Comparison of ENCODE assay signal across 21 mouse cellular contexts in the genomic region with DNA sequence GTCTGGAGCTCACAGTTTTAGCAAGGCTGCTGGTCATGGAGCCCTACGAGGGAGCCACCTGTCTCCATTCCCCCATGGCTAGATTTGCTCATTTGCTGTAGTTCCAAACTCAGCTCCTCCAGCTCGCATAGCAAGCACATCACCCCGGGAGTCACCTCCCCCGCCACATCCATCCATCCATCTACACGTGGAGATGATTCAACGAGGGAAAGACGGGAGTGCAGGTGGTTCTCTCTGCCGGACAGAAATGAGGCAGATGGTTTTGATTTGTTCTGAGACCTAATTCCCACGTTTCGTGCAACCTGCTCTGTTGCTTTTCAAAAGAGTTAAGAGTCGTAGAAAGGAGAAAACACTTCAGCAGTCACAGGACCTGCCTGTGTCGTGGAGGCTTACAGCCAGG.
DNase-seq lines count a peak whose midpoint lies in the region; ATAC-seq lines count a peak whose summit lies in the region.
"Had no signal": no experiment of that assay in that cellular context is flagged by ENCODE, and none has a peak within 500 bp of the region (broad histone marks: within the 10 kb centered on the region; RNA-seq: fewer than 3 reads in every experiment).

No protein-coding gene starts in this region.

- H3K27me3 ChIP-seq in embryonic facial prominence, embryonic 11.5 days (ENCODE audit: control insufficient read depth, insufficient read depth, low read length) = no peaks in the 10 kb centered on the region
- peaks cover 24% of the 10 kb centered on the region for H3K27me3 ChIP-seq in limb, embryonic 13.5 days
- 0 out of 2 replicates have a peak, but pooled peaks cover 6% of the 10 kb centered on the region for H3K27me3 ChIP-seq in heart, embryonic 12.5 days (replicated peaks)
- H3K27me3 ChIP-seq in forebrain, embryonic 15.5 days = no peaks in the 10 kb centered on the region
- H3K27me3 ChIP-seq: embryonic facial prominence, embryonic 12.5 days; neural tube, embryonic 12.5 days; stomach, embryonic 15.5 days had no signal

- no peak; the same call in 1 of the 2 replicates for ATAC-seq in cerebellum, adult (ENCODE audit: insufficient number of reproducible peaks, low FRiP score, low TSS enrichment)
- ATAC-seq in embryonic facial prominence, embryonic 11.5 days (replicated peaks; ENCODE audit: insufficient number of reproducible peaks, low FRiP score, low TSS enrichment, low read depth) = no peak
- peak; percentile 19; the same call in 1 of the 2 replicates for ATAC-seq in limb, embryonic 13.5 days (ENCODE audit: low FRiP score, low read depth)
- no peak for ATAC-seq in heart, embryonic 12.5 days (ENCODE audit: insufficient number of reproducible peaks, low FRiP score)
- no peak for ATAC-seq in forebrain, embryonic 15.5 days (replicated peaks)
- ATAC-seq: intestine, embryonic 16.5 days had no signal

- H3K27ac ChIP-seq in embryonic facial prominence, embryonic 11.5 days (replicated peaks; ENCODE audit: low read depth, low read length) = no peak overlapping the region
- no peak overlapping the region for H3K27ac ChIP-seq in limb, embryonic 13.5 days
- no peak overlapping the region for H3K27ac ChIP-seq in heart, embryonic 12.5 days (ENCODE audit: poor library complexity, severe bottlenecking)
- H3K27ac ChIP-seq in forebrain, embryonic 15.5 days (replicated peaks) = no peak overlapping the region
- H3K27ac ChIP-seq: embryonic facial prominence, embryonic 12.5 days; hindbrain, embryonic 14.5 days; macrophage; neural tube, embryonic 12.5 days; stomach, embryonic 15.5 days had no signal

- H3K36me3 ChIP-seq in embryonic facial prominence, embryonic 11.5 days (replicated peaks; ENCODE audit: control insufficient read depth, insufficient read depth, low read depth, low read length) = no peaks in the 10 kb centered on the region
- H3K36me3 ChIP-seq in limb, embryonic 13.5 days = no peaks in the 10 kb centered on the region
- no peaks in the 10 kb centered on the region for H3K36me3 ChIP-seq in heart, embryonic 12.5 days
- no peaks in the 10 kb centered on the region for H3K36me3 ChIP-seq in forebrain, embryonic 15.5 days
- H3K36me3 ChIP-seq: embryonic facial prominence, embryonic 12.5 days; neural tube, embryonic 12.5 days; stomach, embryonic 15.5 days had no signal

- WGBS in embryonic facial prominence, embryonic 11.5 days = 23% methylated on average over 12 of the region's 12 CpGs
- 12% methylated on average over 12 of the region's 12 CpGs for WGBS in limb, embryonic 13.5 days
- WGBS in heart, embryonic 12.5 days = 62% methylated on average over 12 of the region's 12 CpGs
- 60% methylated on average over 12 of the region's 12 CpGs for WGBS in forebrain, embryonic 15.5 days

- H3K4me3 ChIP-seq in embryonic facial prominence, embryonic 11.5 days (ENCODE audit: low read depth, low read length) = no peak overlapping the region
- H3K4me3 ChIP-seq in limb, embryonic 13.5 days = no peak overlapping the region
- H3K4me3 ChIP-seq in heart, embryonic 12.5 days = no peak overlapping the region
- H3K4me3 ChIP-seq in forebrain, embryonic 15.5 days = no peak overlapping the region
- H3K4me3 ChIP-seq: embryonic facial prominence, embryonic 12.5 days; neural tube, embryonic 12.5 days; stomach, embryonic 15.5 days had no signal

- H3K4me1 ChIP-seq in embryonic facial prominence, embryonic 11.5 days (ENCODE audit: control insufficient read depth, insufficient read depth, low read length) = no peaks in the 10 kb centered on the region
- peaks cover 18% of the 10 kb centered on the region for H3K4me1 ChIP-seq in limb, embryonic 13.5 days
- peaks cover 5% of the 10 kb centered on the region for H3K4me1 ChIP-seq in heart, embryonic 12.5 days (replicated peaks)
- peaks cover 6% of the 10 kb centered on the region for H3K4me1 ChIP-seq in forebrain, embryonic 15.5 days
- H3K4me1 ChIP-seq: stomach, embryonic 15.5 days had no signal

- no peaks in the 10 kb centered on the region for H3K9me3 ChIP-seq in embryonic facial prominence, embryonic 11.5 days (replicated peaks; ENCODE audit: control insufficient read depth, low read length)
- peaks cover 4% of the 10 kb centered on the region; the same call in 1 of the 2 replicates for H3K9me3 ChIP-seq in limb, embryonic 13.5 days
- no peaks in the 10 kb centered on the region for H3K9me3 ChIP-seq in heart, embryonic 12.5 days (replicated peaks)
- H3K9me3 ChIP-seq in forebrain, embryonic 15.5 days = no peaks in the 10 kb centered on the region
- H3K9me3 ChIP-seq: embryonic facial prominence, embryonic 12.5 days; neural tube, embryonic 12.5 days; stomach, embryonic 15.5 days had no signal

- peak; percentile 28 for DNase-seq in cerebellum, adult 11 months
- DNase-seq in cerebellum, postnatal 10 days = peak; percentile 5 to 11
- DNase-seq in embryonic facial prominence, embryonic 11.5 days (ENCODE audit: low spot score) = peak; percentile 69
- no peak for DNase-seq in c-Kit-positive CD71-positive TER-119-positive erythroid progenitor cells, embryonic 14.5 days (ENCODE audit: low spot score)
- DNase-seq: adrenal gland, adult 8-10 months; gastrocnemius, postnatal 36 days; lung, embryonic 14.5 days; midbrain, embryonic 14.5 days; thymus, adult 2 months had no signal

- H3K9ac ChIP-seq in embryonic facial prominence, embryonic 11.5 days (replicated peaks; ENCODE audit: low read length) = no peak overlapping the region
- H3K9ac ChIP-seq in limb, embryonic 13.5 days = no peak overlapping the region
- no peak overlapping the region for H3K9ac ChIP-seq in heart, embryonic 12.5 days
- H3K9ac ChIP-seq in forebrain, embryonic 15.5 days (replicated peaks) = no peak overlapping the region
- H3K9ac ChIP-seq: embryonic facial prominence, embryonic 12.5 days; hindbrain, embryonic 14.5 days; lung, embryonic 14.5 days; neural tube, embryonic 12.5 days; stomach, embryonic 15.5 days had no signal

- no peak overlapping the region for H3K4me2 ChIP-seq in embryonic facial prominence, embryonic 11.5 days (ENCODE audit: low read depth, low read length)
- 0 out of 2 replicates have a peak overlapping the region, but pooled peaks have one; percentile 7 for H3K4me2 ChIP-seq in limb, embryonic 13.5 days (replicated peaks)
- H3K4me2 ChIP-seq in heart, embryonic 12.5 days = no peak overlapping the region
- no peak overlapping the region for H3K4me2 ChIP-seq in forebrain, embryonic 15.5 days (replicated peaks)
- H3K4me2 ChIP-seq: embryonic facial prominence, embryonic 12.5 days; heart, embryonic 11.5 days; hindbrain, embryonic 14.5 days; liver, embryonic 11.5 days; lung, embryonic 14.5 days; neural tube, embryonic 12.5 days; stomach, embryonic 15.5 days had no signal
